Mouse (Mus musculus): Measurements from ENCODE around the gene Gm28374.

Gm28374 gene

GRCm38 (mm10) chr19:6085417-6085879 lies 3.4 kb upstream of the Gm28374 start:
- DNase-seq = peak; percentile 90

- peak; percentile 99 for DNase-seq
Measured at GRCm38 (mm10) chr19:6084478-6085248, 2.6 kb upstream of the Gm28374 start, which contains the start of the genes Zfpl1 and Cdca5. Gene Zfpl1 (minus strand): TSS chr19:6084956. Gene Cdca5 (plus strand): TSS chr19:6084983.

- no peak for DNase-seq
Measured at GRCm38 (mm10) chr19:6079983-6080480, 2.0 kb downstream of the Gm28374 start, which contains the start of gene Tmem262. Gene Tmem262 (plus strand): TSS chr19:6080033.

GRCm38 (mm10) chr19:6076564-6077393 lies 5.3 kb downstream of the Gm28374 start, which contains the start of gene Vps51:
Gene Vps51 (minus strand): TSS chr19:6077231.
- peak; percentile 96 for DNase-seq

- no peak for DNase-seq
Measured at GRCm38 (mm10) chr19:6073889-6074288, 8.2 kb downstream of the Gm28374 start.

- no peak for DNase-seq
Measured at GRCm38 (mm10) chr19:6071261-6071660, 10.8 kb downstream of the Gm28374 start.

- DNase-seq = no peak
Measured at GRCm38 (mm10) chr19:6070571-6071250, 11.3 kb downstream of the Gm28374 start.

- no peak for DNase-seq
Measured at GRCm38 (mm10) chr19:6069851-6070250, 12.2 kb downstream of the Gm28374 start.

GRCm38 (mm10) chr19:6068951-6069350 lies 13.1 kb downstream of the Gm28374 start:
- no peak for DNase-seq

GRCm38 (mm10) chr19:6067724-6068415 lies 14.2 kb downstream of the Gm28374 start, which contains the start of gene Tm7sf2:
Gene Tm7sf2 (minus strand): TSS chr19:6068373.
- peak; percentile 92 for DNase-seq

GRCm38 (mm10) chr19:6067011-6067723 lies 14.9 kb downstream of the Gm28374 start:
- DNase-seq = peak; percentile 87

GRCm38 (mm10) chr19:6066571-6066970 lies 15.5 kb downstream of the Gm28374 start:
- no peak for DNase-seq

- no peak for DNase-seq
Measured at GRCm38 (mm10) chr19:6063081-6063480, 19.0 kb downstream of the Gm28374 start.

GRCm38 (mm10) chr19:6062418-6062817 lies 19.6 kb downstream of the Gm28374 start:
- DNase-seq = no peak

GRCm38 (mm10) chr19:6061641-6062302 lies 20.3 kb downstream of the Gm28374 start:
- DNase-seq = peak; percentile 53

GRCm38 (mm10) chr19:6061021-6061533 lies 21.0 kb downstream of the Gm28374 start, which contains the start of gene Znhit2:
Gene Znhit2 (plus strand): TSS chr19:6061192.
- DNase-seq = peak; percentile 95

GRCm38 (mm10) chr19:6058966-6059365 lies 23.1 kb downstream of the Gm28374 start:
- no peak for DNase-seq

GRCm38 (mm10) chr19:6058513-6058912 lies 23.5 kb downstream of the Gm28374 start:
- no peak for DNase-seq

- peak; percentile 98 for DNase-seq
Measured at GRCm38 (mm10) chr19:6057313-6058096, 24.6 kb downstream of the Gm28374 start, which contains the start of the genes Mrpl49 and Fau. Gene Mrpl49 (minus strand): TSS chr19:6057785. Gene Fau (plus strand): TSS chr19:6057844.
